Mouse (Mus musculus) spleen, adult 10 weeks (tissue): ENCODE results near the gene Rbm25. TPM values are rescaled to one million over a fixed set of nuclear protein-coding genes. Genes with fewer than 3 reads are reported as not detected.

ENCODE experiments used
- polyA plus RNA-seq: library from polyadenylated mRNA; stranded (reverse); fragments of 350-450 nt; fragmentation: Illumina TruSeq; extraction: RNeasy Lipid Tissue Mini Kit (QIAGEN cat#74804); gene quantifications from one replicate; pipeline ENCODE4 v1.2.3, GENCODE M21; 2015; ENCODE audit warnings: low replicate concordance; ENCODE audit not compliant: insufficient read depth

Gene Rbm25
- 391 TPM for polyA plus RNA-seq

GRCm38 (mm10) chr12:83630936-83631335 is at the start of gene Rbm25:
Gene Rbm25, plus strand, starts transcription at chr12:83631236.

GRCm38 (mm10) chr12:83597025-83597501 is 34.0 kb upstream of the Rbm25 start, which contains the start of gene Zfyve1:
Gene Zfyve1, minus strand, starts transcription at chr12:83597222.

GRCm38 (mm10) chr12:83687934-83688315 is 56.9 kb downstream of the Rbm25 start, which contains the start of gene Psen1:
Gene Psen1, plus strand, starts transcription at chr12:83688152.

Other genes starting within 250 kb of the Rbm25 start
- 1.4 TPM for gene Dpf3, start 143.5 kb upstream of the Rbm25 start, polyA plus RNA-seq
- gene Dcaf4, start 110.8 kb upstream of the Rbm25 start, polyA plus RNA-seq: 14.0 TPM
- gene Zfyve1, start 34.0 kb upstream of the Rbm25 start, polyA plus RNA-seq: 18.7 TPM
- gene Psen1, start 56.9 kb downstream of the Rbm25 start, polyA plus RNA-seq: 63.8 TPM
- gene Papln, start 132.4 kb downstream of the Rbm25 start, polyA plus RNA-seq: 0.11 TPM